Mouse (Mus musculus) erythroblast, adult 5-6 weeks (primary cell): ENCODE data around the gene Btbd35f23. TPM values are rescaled to one million over a fixed set of nuclear protein-coding genes. Genes with fewer than 3 reads are reported as not detected.
"Not testable (repeated sequence)": the region's sequence is repeated elsewhere in the genome, so short reads cannot be mapped to it uniquely, and the experiment has no call there.

Experiments used
- ATAC-seq: replicated peaks from 2 replicates; pipeline ENCODE4 v1.8.0; 2016; ENCODE audit warnings: moderate number of reproducible peaks, mild to moderate bottlenecking, moderate TSS enrichment, inconsistent platforms; ENCODE audit not compliant: poor library complexity, low FRiP score, severe bottlenecking
- total RNA-seq, 2 experiments: library from RNA; stranded (forward) in 1 of 2; stranded (reverse) in 1 of 2; fragments of 150-400 nt in 1 of 2; fragments of 200-764, 138-1000 nt in 1 of 2; gene quantifications; 2 replicates each; pipeline versions ENCODE4 v1.2.3 to v1.2.4; 2015 to 2017; ENCODE audit warnings: low replicate concordance in 2 of 2

Btbd35f23 gene
- total RNA-seq (2015; ENCODE audit: low replicate concordance): not detected in 2 replicates
- total RNA-seq (2017; ENCODE audit: low replicate concordance): not detected in 2 replicates

DNA sequence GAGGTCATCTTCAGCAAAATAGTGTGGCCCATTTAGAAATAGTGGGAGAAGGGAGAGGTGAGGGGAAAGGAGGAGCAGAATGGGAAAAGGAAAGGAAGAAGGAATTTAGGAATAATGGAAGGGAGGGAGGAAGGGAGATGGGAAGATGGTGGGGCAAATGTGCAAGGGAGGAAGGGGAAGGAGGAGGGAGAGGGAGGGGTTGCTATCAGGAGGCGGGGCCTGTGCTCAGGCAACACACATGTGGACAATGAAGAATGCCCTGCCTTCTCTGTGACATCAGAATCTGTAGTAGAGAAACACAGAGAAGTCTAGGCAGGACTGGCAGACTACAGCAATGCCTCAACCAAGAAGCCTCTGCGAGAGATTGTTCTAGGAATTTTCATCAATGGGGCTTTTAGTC is at the start of gene Btbd35f23:
Gene Btbd35f23 (plus strand): TSS at position 301 of the 400 bp plus-strand sequence.
- not testable (repeated sequence) for ATAC-seq

Other genes starting within 250 kb of the Btbd35f23 start
- not detected in 2 replicates for gene Btbd35f24, start 119.0 kb downstream of the Btbd35f23 start, total RNA-seq (2015; ENCODE audit: low replicate concordance)
- not detected in 2 replicates for gene Btbd35f24, start 119.0 kb downstream of the Btbd35f23 start, total RNA-seq (2017; ENCODE audit: low replicate concordance)